Mouse (Mus musculus) gastrocnemius, postnatal 4 days (tissue): ENCODE measurements around the gene Prr12. TPM values are rescaled to one million over a fixed set of nuclear protein-coding genes. Genes with fewer than 3 reads are reported as not detected.
"Not testable (repeated sequence)": the region's sequence is repeated elsewhere in the genome, so short reads cannot be mapped to it uniquely, and the experiment has no call there.

Source experiments
- DNase-seq, 2 experiments: peaks; one replicate each; pipeline ENCODE4 v3.0.0; 2021 to 2022; ENCODE audit warnings: low spot score in 2 of 2, mixed read lengths in 2 of 2
- total RNA-seq, 2 experiments: library from RNA; stranded (reverse); gene quantifications; 2 replicates each; pipeline ENCODE4 v1.2.3; 2021

Gene Prr12
- total RNA-seq, 2 experiments from 2014 or later: 63.9 to 65.2 TPM

DNA sequence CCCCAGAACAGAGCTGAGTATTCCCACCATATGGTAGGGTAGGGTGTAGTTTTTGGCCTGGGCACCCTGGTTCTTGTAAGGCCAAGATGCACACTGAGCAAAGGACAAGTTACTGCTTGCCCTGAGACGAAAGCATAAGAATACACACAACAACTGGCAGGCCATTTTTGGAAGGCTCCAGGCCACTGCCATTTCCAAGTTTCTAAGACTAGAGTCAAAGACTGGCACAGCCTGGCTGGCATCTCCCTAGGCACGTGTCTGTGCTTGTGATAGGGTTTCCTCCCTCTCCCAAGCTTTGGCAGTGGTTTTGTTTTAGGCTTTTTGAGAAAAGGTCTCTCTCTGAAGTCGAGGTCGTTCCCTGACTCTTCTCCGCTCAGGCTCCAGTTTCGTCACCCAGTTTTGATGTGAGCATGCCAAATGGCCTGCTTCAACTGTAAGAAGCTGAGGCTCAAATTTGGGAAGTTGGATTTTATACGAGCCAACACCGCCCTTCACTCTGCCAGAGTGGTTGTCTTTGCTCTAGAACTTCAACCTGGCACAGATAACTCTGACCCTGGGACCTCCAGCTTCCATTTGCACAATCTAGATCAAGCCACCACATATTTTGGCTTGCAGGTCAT is 27.0 kb downstream of the Prr12 start:
- no peak for DNase-seq

DNA sequence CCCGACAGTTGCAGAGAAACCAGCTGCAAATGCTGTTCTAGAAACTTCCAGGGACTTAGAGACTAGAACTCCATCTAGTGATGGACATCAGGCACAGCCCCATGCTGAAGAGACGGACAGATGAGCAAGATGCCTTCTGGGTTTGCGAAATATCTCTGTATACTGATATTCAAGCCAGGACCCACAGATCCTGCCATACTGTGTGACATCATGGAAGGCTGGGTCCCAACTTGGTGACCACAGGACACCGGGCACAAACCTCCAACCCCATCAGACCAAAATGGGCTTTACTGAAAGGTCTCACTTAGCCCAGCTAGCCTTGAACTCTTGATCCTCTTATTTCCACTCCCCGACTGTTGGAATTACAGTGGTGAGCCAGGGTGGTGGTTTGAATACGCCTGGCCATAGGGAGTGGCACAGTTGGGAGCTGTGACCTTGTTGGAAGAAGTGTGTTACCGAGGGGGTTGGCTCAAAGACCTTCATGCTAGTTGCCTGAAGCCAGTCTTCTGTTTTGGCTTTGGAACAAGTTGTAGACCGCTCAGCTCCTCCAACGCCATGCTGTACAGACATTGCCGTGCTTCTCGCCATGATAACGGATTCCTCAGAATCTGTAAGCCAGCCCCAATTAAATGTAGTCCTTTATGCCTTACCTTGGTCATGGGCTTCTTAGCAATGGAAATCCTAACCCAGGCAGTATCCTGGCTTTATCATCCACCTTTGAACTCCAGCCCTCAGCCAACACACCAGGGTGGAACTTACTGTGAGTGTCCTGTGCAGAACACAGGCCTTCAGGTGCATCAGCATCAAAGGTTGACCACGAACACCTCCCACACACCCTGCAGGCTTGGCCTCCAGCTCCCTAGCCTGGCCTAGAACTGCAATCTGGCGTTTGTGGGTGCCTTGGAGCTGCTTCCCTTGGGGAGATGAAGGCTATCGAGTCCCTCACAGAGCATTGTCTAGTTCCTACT is 28.1 kb downstream of the Prr12 start:
- no peak for DNase-seq

DNA sequence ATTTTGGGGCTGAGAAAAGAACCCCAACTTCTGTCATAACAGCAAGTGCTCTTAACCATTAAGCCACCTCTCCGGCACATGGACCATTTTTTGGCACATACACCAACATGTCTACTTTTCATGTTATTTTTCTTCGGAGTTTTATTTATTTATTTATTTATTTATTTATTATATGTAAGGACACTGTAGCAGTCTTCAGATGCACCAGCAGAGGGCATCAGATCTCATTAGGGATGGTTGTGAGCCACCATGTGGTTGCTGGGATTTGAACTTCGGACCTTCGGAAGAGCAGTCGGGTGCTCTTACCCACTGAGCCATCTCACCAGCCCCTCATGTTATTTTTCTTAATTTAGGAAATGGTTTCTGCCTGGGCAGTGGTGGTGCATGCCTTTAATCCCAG is 29.0 kb downstream of the Prr12 start:
- DNase-seq: not testable (repeated sequence)

GRCm38 (mm10) chr7:45020225-45020624 is 32.5 kb downstream of the Prr12 start:
- DNase-seq: no peak

DNA sequence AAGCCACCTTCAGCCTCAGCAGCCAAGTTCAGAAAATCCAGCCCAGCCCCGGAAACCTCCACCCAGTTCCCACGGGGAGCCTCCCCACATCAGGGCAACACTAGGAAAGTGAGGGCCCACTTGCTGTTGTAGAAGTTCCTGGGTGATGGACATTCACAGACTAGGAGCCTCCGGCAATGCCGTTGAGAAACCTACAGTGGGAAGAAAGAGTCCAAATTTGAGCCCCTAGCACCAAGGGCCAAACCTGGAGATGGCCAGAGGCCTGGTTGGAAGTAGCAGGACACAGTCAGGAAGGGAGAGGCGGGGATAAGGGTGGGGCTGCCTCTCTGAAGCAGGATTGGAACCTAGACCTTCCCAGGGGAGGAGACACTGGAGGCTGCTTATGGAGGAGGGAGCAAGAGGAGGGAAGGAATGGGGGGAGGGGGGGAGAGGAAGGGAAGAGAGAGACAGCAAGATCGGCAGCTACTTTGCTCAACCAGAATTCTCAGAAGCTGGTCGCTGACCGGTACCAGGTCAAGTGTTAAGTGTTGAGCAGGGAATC is 33.6 kb downstream of the Prr12 start:
- DNase-seq: peak in 1 of 2 experiments; percentile 70

- DNase-seq: peak; percentile 82 to 93
Observed at GRCm38 (mm10) chr7:45017242-45018061, 35.2 kb downstream of the Prr12 start, which contains the start of gene Rras. Gene Rras, plus strand, starts transcription at chr7:45017961.

- DNase-seq: no peak
Observed at GRCm38 (mm10) chr7:45016761-45017160, 35.9 kb downstream of the Prr12 start.

DNA sequence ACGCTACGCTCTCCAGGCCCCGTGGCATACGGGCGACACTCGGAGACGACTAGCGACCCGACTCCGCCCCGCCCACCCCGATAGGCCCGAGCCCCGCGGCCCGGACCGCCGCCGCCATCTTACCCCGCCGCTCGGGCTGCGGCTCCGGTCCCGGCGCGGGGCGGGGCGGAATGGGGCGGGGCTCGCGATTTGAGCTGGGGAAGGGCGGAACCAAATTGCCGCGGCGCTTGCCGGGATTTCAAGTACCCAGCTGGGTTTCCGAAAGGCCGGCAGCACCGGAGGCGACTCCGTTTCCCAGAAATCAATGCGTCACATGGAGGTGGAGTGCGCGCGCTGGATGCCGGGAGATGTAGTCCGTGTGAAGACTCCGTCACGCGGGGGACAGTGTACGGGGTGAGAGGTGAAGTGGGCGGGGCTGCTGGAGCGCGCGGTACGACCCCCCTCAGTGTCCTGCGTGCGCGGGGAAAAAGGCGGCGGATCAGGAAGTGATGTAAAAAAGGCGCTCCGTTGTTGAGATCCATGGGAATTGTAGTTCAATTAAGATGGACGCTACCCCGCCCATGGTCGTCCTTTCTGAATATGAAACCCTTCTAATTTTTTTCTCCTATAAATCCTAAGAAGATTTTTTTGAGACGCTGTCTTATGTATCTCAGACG is 36.6 kb downstream of the Prr12 start, which contains the start of gene Scaf1:
Gene Scaf1 (minus strand): TSS at position 407 of the 656 bp plus-strand sequence.
- peak; percentile 98 to 99 for DNase-seq

GRCm38 (mm10) chr7:45015344-45015956 is 37.2 kb downstream of the Prr12 start:
- DNase-seq: no peak

GRCm38 (mm10) chr7:45014096-45014451 is 38.6 kb downstream of the Prr12 start:
- no peak for DNase-seq

- DNase-seq: no peak
Observed at GRCm38 (mm10) chr7:45013366-45014095, 39.1 kb downstream of the Prr12 start.

- DNase-seq: no peak
Observed at GRCm38 (mm10) chr7:45012824-45013223, 39.9 kb downstream of the Prr12 start.

- no peak for DNase-seq
Observed at GRCm38 (mm10) chr7:45012011-45012410, 40.7 kb downstream of the Prr12 start.

DNA sequence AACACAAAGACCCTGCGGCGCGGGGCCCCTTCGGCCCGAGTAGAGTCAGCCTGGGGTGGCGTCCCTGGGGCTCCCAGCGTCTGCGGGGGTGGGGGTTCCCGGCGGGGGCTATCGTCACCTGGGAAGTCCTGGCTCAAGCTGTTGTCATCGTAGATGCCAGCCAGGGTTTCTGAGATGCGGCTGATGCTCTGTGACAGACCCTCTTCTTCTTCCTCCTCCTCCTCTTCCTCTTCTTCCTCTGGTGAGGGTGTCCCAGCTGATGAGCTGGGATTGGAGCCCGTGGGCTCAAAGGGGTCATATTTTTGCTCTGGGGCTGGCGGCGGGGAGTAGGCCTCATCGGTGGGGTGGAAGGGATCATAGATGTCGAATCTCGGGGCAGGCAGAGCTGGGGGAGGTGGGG is 44.3 kb downstream of the Prr12 start:
- no peak for DNase-seq

DNA sequence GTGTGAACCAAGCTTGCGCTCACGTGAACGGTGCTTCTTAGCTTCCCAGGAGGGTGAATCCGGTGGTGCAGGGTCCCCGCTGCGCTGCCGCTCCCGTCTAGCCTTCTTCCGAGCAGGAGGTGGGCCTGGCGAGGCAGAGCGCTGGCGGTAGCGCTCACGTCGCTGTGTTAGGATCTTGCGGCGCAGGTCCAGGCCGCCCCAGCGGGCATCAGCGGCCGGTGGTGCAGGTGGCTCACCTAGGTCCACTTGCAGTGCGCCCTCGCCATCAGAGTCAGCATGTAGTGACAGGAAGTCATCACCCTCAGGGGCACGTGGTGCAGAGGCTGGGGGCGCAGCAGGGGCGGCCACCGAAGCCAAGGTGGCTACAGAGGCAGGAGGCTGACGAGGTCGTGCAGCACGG is 44.8 kb downstream of the Prr12 start:
- DNase-seq: no peak

DNA sequence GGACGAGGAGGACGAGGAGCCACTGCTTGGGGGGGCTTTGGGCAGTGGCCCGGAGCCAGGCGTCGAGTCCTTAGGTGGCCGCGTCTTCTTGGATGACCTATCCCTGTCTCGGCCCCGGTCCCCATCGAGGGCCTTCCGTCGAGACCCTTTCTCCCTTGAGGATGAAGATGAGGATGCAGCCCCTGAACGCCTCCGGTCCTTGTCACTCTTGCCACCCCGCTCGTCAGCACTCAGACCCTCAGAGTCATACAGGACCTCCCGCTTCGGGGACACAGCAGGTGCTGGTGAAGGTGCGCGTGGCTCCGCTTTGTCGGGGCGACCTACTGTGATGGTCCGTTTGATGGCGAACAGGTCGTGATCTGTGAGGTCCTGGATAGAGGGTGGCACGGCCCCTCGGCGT is 45.5 kb downstream of the Prr12 start:
- no peak for DNase-seq

GRCm38 (mm10) chr7:45006503-45006902 is 46.2 kb downstream of the Prr12 start:
- DNase-seq: no peak

GRCm38 (mm10) chr7:45005321-45005992 is 47.2 kb downstream of the Prr12 start:
- no peak for DNase-seq

- no peak for DNase-seq
Observed at GRCm38 (mm10) chr7:45004546-45004945, 48.1 kb downstream of the Prr12 start.
